Mouse (Mus musculus) ES-Bruce4 (cell line): ENCODE data around the gene Aadacl3.

ENCODE experiments used
- CTCF ChIP-seq: IDR thresholded peaks from one replicate; pipeline ENCODE4 v1.8.1; 2011; ENCODE audit warnings: low read depth, low read length
- EP300 ChIP-seq: IDR thresholded peaks from 2 replicates; pipeline ENCODE4 v1.6.1; 2011; ENCODE audit warnings: low read depth, low read length; ENCODE audit not compliant: insufficient read depth
- POLR2A ChIP-seq: IDR thresholded peaks from one replicate; pipeline ENCODE4 v1.8.1; 2011; ENCODE audit warnings: low read length; ENCODE audit not compliant: insufficient read depth

DNA sequence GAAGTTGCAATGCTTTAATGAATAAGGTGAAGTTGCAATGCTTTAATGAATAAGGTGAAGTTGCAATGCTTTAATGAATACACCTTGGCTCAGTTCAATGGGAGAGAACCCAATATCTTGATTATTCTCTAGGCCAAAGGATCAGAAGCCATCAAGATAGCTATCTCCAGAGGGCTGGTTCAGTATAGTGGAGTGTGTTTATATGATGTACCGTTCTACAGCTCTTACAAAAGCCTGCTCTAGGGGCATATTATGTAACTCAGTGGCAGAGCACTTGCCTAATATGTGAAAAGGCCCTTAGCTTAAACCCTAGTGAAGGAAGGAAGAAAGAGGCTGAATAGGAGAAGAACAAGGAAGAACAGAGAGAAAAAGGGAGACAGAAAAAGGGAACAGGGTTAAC lies 22.0 kb downstream of the Aadacl3 start:
- TF ChIP-seq CTCF (no peak), EP300 (no peak), POLR2A (no peak)
